Mouse (Mus musculus): ENCODE results near the gene Wnt5b.

The Wnt5b gene

GRCm38 (mm10) chr6:119543803-119544517 is at the start of gene Wnt5b:
Gene Wnt5b, minus strand, starts transcription at chr6:119544347.
- no peak for DNase-seq

GRCm38 (mm10) chr6:119590872-119591271 is 46.7 kb upstream of the Wnt5b start:
- DNase-seq: no peak

GRCm38 (mm10) chr6:119587897-119588296 is 43.8 kb upstream of the Wnt5b start:
- DNase-seq: no peak

- no peak for DNase-seq
Measured at GRCm38 (mm10) chr6:119587454-119587853, 43.3 kb upstream of the Wnt5b start.

GRCm38 (mm10) chr6:119585652-119586375 is 41.7 kb upstream of the Wnt5b start:
- DNase-seq: peak; percentile 38

- no peak for DNase-seq
Measured at GRCm38 (mm10) chr6:119584061-119584460, 39.9 kb upstream of the Wnt5b start.

- DNase-seq: no peak
Measured at GRCm38 (mm10) chr6:119583165-119583564, 39.0 kb upstream of the Wnt5b start.

- DNase-seq: no peak
Measured at GRCm38 (mm10) chr6:119576706-119577105, 32.6 kb upstream of the Wnt5b start.

- no peak for DNase-seq
Measured at GRCm38 (mm10) chr6:119575331-119575730, 31.2 kb upstream of the Wnt5b start.

GRCm38 (mm10) chr6:119572296-119572695 is 28.1 kb upstream of the Wnt5b start:
- DNase-seq: peak; percentile 92

- no peak for DNase-seq
Measured at GRCm38 (mm10) chr6:119570797-119571196, 26.6 kb upstream of the Wnt5b start.

- no peak for DNase-seq
Measured at GRCm38 (mm10) chr6:119568339-119568738, 24.2 kb upstream of the Wnt5b start.

GRCm38 (mm10) chr6:119565451-119566379 is 21.6 kb upstream of the Wnt5b start:
- no peak for DNase-seq

- no peak for DNase-seq
Measured at GRCm38 (mm10) chr6:119562558-119562957, 18.4 kb upstream of the Wnt5b start.

- DNase-seq: no peak
Measured at GRCm38 (mm10) chr6:119558855-119559254, 14.7 kb upstream of the Wnt5b start.

- no peak for DNase-seq
Measured at GRCm38 (mm10) chr6:119554439-119554838, 10.3 kb upstream of the Wnt5b start.

GRCm38 (mm10) chr6:119544518-119544864 is 344 bp upstream of the Wnt5b start:
- peak; percentile 36 for DNase-seq

GRCm38 (mm10) chr6:119543456-119543802 is 718 bp downstream of the Wnt5b start:
- DNase-seq: no peak

- no peak for DNase-seq
Measured at GRCm38 (mm10) chr6:119535867-119536266, 8.3 kb downstream of the Wnt5b start.

GRCm38 (mm10) chr6:119533170-119533709 is 10.9 kb downstream of the Wnt5b start:
- DNase-seq: no peak

GRCm38 (mm10) chr6:119529659-119530058 is 14.5 kb downstream of the Wnt5b start:
- DNase-seq: no peak

GRCm38 (mm10) chr6:119526498-119526897 is 17.6 kb downstream of the Wnt5b start:
- no peak for DNase-seq

GRCm38 (mm10) chr6:119521931-119522391 is 22.2 kb downstream of the Wnt5b start:
- no peak for DNase-seq

All from cerebellum, adult 9-10 months (tissue).